Mouse (Mus musculus) thymus, adult 2 months (tissue): ENCODE results near the gene Palm. TPM values are rescaled to one million over a fixed set of nuclear protein-coding genes. Genes with fewer than 3 reads are reported as not detected.
"Not testable (repeated sequence)": the region's sequence is repeated elsewhere in the genome, so short reads cannot be mapped to it uniquely, and the experiment has no call there.

ENCODE experiments used
- DNase-seq: peaks from one replicate; pipeline ENCODE4 v3.0.0; 2021
- H3K27ac ChIP-seq: fragments of 200-500 bp; 2 replicates; pipeline ENCODE4 v1.5.1; 2012; ENCODE audit warnings: low read length, control low read depth; ENCODE audit not compliant: control insufficient read depth, insufficient read depth
- H3K27me3 ChIP-seq: fragments of 200-500 bp; 2 replicates; pipeline ENCODE4 v1.6.1; 2012; ENCODE audit warnings: mild to moderate bottlenecking, low read length, moderate library complexity, mixed read lengths; ENCODE audit not compliant: control insufficient read depth, insufficient read depth
- H3K36me3 ChIP-seq: fragments of 200-500 bp; 2 replicates; pipeline ENCODE4 v1.6.1; 2012; ENCODE audit warnings: mild to moderate bottlenecking, low read length, moderate library complexity; ENCODE audit not compliant: control insufficient read depth, insufficient read depth
- H3K4me1 ChIP-seq: fragments of 200-500 bp; replicated peaks from 2 replicates; pipeline ENCODE4 v1.6.1; 2012; ENCODE audit warnings: low read length; ENCODE audit not compliant: control insufficient read depth, insufficient read depth
- H3K4me3 ChIP-seq: fragments of 200-500 bp; 2 replicates; pipeline ENCODE4 v1.5.1; 2012; ENCODE audit warnings: mild to moderate bottlenecking, low read length, control low read depth, moderate library complexity; ENCODE audit not compliant: control insufficient read depth, insufficient read depth
- CTCF ChIP-seq: fragments of 200-500 bp; IDR thresholded peaks from 2 replicates; pipeline ENCODE4 v1.5.1; 2012; ENCODE audit warnings: mild to moderate bottlenecking, control low read depth, low read length, moderate library complexity, borderline replicate concordance; ENCODE audit not compliant: control insufficient read depth, poor library complexity, insufficient read depth; ENCODE audit errors: extremely low read depth
- POLR2A ChIP-seq: fragments of 200-500 bp; IDR thresholded peaks from 2 replicates; pipeline ENCODE4 v1.6.1; 2012; ENCODE audit warnings: mild to moderate bottlenecking, low read length, control low read depth, moderate library complexity; ENCODE audit not compliant: control insufficient read depth, poor library complexity, insufficient read depth; ENCODE audit errors: extremely low read depth
- WGBS: fragments of 180-500 bp; shearing (Covaris S2); methylation state at CpG from one replicate; pipeline ENCODE4 v1.1.7; 2018; 5-methylcytosine and 5-hydroxymethylcytosine counted together
- polyA plus RNA-seq: library from polyadenylated mRNA; depleted of rRNA; stranded (reverse); fragments of >200 nt; gene quantifications from 2 replicates; pipeline ENCODE4 v1.2.3, GENCODE M21; 2012

Gene Palm
- polyA plus RNA-seq, 1 experiment: 63.7 TPM

DNA sequence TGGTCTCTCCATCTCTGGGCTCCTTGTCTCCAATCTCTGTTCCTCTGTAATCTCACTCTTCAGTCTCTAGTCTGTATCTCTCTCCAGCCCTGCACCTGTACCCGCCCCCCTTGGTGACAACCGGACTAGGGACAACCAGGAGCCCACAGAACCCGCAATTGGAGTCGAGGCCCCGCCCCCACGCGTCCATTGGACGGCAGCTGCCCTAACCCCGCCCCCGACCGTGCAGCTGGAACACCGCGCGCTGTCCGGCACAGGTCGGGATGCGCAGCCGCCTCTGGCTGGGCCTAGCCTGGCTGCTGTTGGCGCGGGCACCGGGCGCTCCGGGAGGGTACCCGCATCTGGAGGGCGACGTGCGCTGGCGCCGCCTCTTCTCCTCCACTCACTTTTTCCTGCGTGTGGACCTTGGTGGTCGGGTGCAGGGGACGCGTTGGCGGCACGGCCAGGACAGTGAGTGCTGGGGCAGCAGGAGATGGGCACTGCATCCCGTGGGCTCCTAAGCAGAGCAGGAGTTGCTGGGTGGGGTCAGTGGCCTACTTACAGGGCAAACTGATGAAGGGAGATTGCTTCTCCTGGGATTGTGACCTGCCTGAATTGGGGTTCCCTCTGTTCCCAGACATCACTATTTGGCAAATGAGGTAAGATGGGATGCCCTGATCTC, 38.4 kb upstream of the Palm start, which contains the start of gene Fgf22:
Gene Fgf22 (plus strand): TSS at position 221 of the 661 bp plus-strand sequence.
- TF ChIP-seq CTCF: no peak
- TF ChIP-seq POLR2A: no peak
- H3K27me3 ChIP-seq: no peaks in the 10 kb centered on the region
- no peak within 1 kb of the TSS for H3K27ac ChIP-seq
- no peak for DNase-seq
- no peak within 1 kb of the TSS for H3K4me3 ChIP-seq
- H3K4me1 ChIP-seq: peaks cover 7% of the 10 kb centered on the region
- H3K36me3 ChIP-seq: peaks cover 10% of the 10 kb centered on the region
- 18% methylated on average over 36 of the region's 36 CpGs for WGBS

DNA sequence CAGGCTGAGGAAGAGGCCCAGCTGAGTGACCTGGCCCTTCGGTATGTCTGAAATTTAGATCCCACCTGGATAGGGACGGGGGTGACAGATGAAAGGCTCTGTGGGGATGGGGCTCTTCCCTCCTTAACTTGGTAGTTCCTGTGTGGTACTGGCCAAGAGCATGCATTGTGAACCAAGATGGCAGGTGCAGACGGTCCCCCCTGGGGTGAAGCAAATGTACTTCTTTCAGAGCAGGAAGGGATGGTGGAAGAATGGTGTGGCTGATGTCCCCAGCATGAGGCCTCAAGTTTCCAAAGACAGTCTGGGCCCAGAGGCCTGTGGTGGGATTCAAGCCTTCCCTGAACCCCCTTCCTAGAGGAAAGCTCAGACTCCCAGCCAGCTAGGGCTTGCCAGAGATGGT, 37.5 kb upstream of the Palm start:
- WGBS: 94% methylated on average over 3 of the region's 3 CpGs
- Histone ChIP-seq H3K27me3 (no peaks in the 10 kb centered on the region), H3K27ac (no peak overlapping the region), H3K4me3 (no peak overlapping the region), H3K4me1 (peaks cover 7% of the 10 kb centered on the region), H3K36me3 (peaks cover 16% of the 10 kb centered on the region)
- TF ChIP-seq CTCF (no peak), POLR2A (no peak)
- no peak for DNase-seq

- H3K36me3 ChIP-seq: peaks cover 24% of the 10 kb centered on the region
- no peak for DNase-seq
Observed at GRCm38 (mm10) chr10:79756660-79757059, 36.7 kb upstream of the Palm start.

GRCm38 (mm10) chr10:79759675-79760074, 33.7 kb upstream of the Palm start:
- DNase-seq, H3K27me3 ChIP-seq, H3K27ac ChIP-seq, H3K4me3 ChIP-seq: not testable (repeated sequence)
- Histone ChIP-seq H3K4me1 (peaks cover 21% of the 10 kb centered on the region), H3K36me3 (peaks cover 31% of the 10 kb centered on the region)
- 86% methylated on average over 1 of the region's 1 CpGs for WGBS

More at GRCm38 (mm10) chr10:79756660-79757059, 36.7 kb upstream of the Palm start:
- WGBS: 95% methylated on average over 24 of the region's 24 CpGs
- Histone ChIP-seq H3K27ac (no peak overlapping the region), H3K27me3 (no peaks in the 10 kb centered on the region), H3K4me3 (no peak overlapping the region), H3K4me1 (peaks cover 7% of the 10 kb centered on the region)
- TF ChIP-seq POLR2A: no peak
- TF ChIP-seq CTCF: no peak

DNA sequence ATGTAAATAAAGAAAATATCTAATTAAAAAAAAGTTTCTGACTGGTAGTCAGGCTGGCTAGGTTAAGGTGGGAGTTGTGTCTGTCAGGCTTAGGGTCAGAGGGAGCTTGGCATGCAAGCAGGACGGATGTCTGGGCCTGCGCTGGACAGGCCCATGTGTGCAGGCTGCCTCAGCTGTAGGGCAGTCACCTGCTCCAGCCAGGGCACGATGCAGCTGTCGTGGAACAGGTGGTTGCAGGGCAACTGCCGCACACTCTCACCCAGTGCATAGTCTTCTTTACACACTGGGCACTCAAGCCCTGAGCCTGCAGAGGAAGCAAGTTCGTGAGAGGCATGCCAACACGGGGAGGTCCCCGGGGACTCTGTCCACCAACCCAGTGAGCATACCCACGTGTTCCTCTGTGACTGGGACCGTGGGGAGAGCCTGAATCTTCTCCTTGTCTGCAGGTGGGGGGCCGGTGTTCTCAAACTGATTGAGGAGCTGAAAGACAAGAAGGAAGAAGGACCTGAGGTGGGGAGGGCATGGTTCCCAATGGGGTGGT, 32.7 kb upstream of the Palm start:
- Histone ChIP-seq H3K4me3 (no peak overlapping the region), H3K27me3 (no peaks in the 10 kb centered on the region), H3K36me3 (peaks cover 31% of the 10 kb centered on the region), H3K27ac (no peak overlapping the region), H3K4me1 (peaks cover 24% of the 10 kb centered on the region)
- no peak for DNase-seq
- TF ChIP-seq CTCF: no peak
- no peak for TF ChIP-seq POLR2A
- 93% methylated on average over 11 of the region's 11 CpGs for WGBS

- DNase-seq: no peak
- H3K36me3 ChIP-seq: peaks cover 31% of the 10 kb centered on the region
- 79% methylated on average over 3 of the region's 3 CpGs for WGBS
- H3K4me3 ChIP-seq: no peak overlapping the region
- no peak overlapping the region for H3K27ac ChIP-seq
- peaks cover 35% of the 10 kb centered on the region for H3K4me1 ChIP-seq
- H3K27me3 ChIP-seq: no peaks in the 10 kb centered on the region
- TF ChIP-seq CTCF (no peak), POLR2A (no peak)
Observed at GRCm38 (mm10) chr10:79762875-79763274, 30.5 kb upstream of the Palm start.

- TF ChIP-seq CTCF: no peak
- TF ChIP-seq POLR2A: no peak
- H3K27ac ChIP-seq: no peak overlapping the region
- H3K4me1 ChIP-seq: peaks cover 38% of the 10 kb centered on the region
- no peak for DNase-seq
- no peaks in the 10 kb centered on the region for H3K27me3 ChIP-seq
- 64% methylated on average over 7 of the region's 7 CpGs for WGBS
- no peak overlapping the region for H3K4me3 ChIP-seq
- peaks cover 20% of the 10 kb centered on the region for H3K36me3 ChIP-seq
Observed at GRCm38 (mm10) chr10:79764234-79764633, 29.1 kb upstream of the Palm start.
